Mouse (Mus musculus) natural killer cell, adult 2 months (primary cell): Measurements from ENCODE around the gene Mlh1.

Experiments
- DNase-seq, 2 experiments: peaks; one replicate each; pipeline ENCODE4 v3.0.0; 2022; ENCODE audit warnings: low spot score in 2 of 2

Gene Mlh1

DNA sequence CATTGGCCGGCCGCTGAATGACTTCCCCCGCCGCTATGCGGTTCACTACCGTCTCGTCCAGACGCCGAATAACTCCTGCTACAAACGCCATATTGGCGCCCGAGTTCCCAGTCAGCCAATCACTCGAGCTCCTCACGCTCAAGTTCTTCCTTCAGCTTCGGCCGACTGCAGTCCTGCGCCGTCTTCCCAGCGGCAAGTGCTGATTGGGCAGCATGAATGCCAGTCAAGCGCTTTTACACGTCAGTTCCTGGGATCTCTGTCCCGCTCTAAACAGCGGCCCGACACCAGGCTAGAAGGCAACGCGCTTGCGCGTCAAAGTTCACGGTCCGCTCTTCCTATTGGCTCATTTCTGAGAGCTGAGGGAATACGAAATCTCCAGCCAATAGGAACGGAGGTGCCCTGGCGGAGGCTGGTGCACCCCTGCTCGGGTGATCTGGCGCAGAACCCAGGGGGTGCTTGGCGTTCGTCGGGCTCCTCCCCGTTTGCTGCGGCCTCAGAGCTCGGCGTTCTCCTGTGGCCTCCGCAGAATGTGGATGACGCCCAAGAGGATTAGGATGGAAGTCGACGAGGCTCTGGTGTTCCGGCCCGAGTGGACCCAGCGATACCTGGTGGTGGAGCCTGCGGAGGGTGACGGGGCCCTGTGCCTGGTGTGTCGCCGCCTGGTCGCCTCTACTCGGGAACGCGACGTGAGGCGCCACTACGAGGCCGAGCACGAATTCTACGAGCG lies at the start of gene Mlh1, which contains the start of gene Epm2aip1:
Mlh1 (minus strand) TSS at position 358 of the 727 bp plus-strand sequence.
Epm2aip1 (plus strand) TSS at position 496 of the 727 bp plus-strand sequence.
- peak; percentile 98 to 99 for DNase-seq

DNA sequence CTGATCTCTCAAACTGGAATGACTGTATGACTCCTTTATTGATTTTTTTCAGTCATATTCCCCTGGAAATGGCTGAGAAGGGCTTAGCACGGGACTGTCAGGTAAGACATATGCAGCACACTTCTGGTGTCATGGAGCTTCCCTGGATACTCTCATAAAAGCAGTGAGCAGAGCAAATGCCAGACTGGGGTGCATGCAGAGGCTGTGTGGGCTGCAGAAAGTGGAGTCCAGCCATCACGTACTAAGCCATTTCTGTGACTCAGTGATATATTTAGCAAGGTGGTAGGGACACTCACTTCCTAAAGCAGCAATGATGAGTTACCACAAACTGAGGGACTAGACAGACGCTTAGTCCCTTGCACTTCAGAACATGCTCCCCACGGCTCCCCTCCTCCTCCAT lies 49.3 kb upstream of the Mlh1 start:
- DNase-seq = no peak

DNA sequence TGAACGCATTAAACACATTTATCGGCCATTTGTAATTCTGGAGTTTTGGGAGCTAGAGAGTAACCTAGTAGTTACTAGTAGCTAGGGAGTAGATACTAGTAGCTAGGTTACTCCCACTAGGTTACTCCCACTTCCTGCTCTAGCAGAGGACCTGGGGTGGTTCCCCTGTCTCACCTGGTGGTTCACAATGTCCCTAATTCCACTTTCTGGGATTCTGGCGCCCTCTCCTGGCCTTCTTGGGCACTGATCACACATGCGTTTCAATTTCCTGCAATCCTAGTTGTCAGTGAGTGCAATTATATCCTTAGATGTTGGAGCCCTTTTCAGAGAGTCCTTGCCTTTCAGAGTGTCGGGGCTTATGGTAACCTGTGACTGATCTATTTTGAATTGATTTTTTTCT lies 42.6 kb upstream of the Mlh1 start:
- DNase-seq = peak in 1 of 2 experiments; percentile 13

DNA sequence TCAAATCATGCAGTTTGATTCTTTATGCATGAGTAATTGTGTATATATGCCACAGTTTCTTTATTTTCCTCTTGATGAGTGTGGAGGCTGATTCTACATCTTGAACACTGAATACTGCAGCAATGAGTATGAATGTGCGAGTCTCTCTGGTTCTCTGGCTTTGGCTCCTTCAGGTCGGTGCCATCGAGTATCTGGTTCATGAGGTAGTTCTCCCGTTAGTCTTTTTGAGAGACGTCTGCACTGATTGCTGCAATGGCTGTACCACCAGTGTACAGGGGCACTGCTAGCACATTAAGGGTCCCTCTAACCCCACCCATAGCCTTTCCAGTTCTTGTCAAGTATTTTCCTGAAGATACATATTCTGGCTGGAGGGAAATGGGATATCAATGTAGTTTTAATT lies 42.2 kb upstream of the Mlh1 start:
- no peak for DNase-seq

DNA sequence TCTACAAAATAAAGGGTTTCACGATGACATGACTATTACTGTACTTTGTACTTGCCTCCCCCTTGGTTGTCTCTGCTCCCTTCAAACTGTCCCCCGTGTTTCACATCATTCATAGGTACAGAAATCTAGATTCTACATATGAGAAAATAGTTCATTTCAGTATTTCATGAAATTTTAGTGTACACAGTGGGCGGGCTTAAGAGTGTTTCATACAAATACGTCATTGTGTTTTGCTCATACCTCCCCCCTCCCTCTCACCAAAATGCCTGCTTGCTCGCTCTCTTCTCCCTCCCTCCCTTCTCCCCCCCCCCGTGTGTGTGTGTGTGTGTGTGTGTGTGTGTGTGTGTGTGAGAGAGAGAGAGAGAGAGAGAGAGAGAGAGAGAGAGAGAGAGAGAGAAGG lies 41.7 kb upstream of the Mlh1 start:
- DNase-seq = no peak

DNA sequence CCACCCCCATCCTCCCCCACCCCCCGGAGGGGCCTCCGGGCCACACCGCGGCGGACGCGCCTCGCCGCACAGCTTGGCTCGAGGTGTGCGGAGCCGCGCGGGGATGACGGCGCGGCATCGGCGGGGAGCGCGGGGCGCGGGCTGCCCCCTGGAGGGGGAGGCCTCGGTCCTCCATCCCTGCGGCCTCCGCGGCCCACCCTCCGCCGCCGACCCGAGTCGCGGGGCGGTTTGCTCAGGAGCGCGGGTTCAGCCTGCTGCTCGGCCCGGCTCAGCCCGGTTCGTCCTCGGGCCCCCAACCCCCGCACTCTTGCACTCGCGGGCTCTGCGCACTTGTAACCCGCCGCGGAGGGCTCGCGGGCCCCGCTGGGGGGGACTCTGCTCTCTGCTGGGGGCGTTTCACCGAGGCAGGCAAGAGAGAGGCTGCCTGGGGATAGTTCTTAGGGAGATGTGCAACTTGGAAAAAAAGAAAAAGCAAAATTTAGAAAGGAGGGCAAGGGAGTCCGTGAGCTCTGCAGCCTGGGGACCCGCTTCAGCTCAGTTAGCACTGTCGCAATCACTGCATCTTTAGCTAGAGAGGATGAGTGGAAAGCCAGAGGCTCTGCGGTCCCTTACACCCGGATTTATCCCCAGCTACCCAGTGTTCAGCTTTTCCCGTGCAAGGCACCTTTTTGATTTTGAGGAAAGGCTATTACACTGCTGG lies 41.0 kb upstream of the Mlh1 start:
- DNase-seq = no peak

DNA sequence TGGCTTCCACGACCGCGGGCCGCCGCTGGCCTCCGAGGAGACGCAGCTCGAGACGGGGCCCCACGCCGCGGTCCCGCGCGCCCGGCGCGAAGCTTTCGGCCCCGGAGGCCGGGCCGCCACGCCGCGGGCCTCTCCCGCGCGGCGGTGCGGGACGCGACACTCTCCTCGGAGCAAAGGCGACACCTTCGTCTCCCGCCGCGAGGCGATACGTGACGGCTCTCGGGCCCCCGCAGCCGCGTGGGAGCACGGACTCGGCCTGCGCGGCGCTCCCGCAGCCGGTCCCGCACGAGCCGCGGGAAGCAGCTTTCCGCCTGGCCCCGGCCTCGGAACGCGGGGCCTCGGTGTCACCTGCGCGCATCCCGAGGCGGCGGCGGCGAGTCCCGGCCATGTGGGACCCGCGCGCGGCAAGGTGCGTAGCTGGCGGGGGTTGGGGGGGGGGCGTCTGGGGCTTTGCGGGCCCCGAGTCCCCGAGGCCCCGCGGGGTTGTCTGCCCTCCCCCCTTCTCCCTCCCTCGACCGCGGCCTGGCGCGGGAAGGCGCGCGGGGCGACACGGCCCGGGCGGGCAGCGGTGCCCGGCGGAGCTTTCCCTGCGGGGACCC lies 40.4 kb upstream of the Mlh1 start:
- no peak for DNase-seq

DNA sequence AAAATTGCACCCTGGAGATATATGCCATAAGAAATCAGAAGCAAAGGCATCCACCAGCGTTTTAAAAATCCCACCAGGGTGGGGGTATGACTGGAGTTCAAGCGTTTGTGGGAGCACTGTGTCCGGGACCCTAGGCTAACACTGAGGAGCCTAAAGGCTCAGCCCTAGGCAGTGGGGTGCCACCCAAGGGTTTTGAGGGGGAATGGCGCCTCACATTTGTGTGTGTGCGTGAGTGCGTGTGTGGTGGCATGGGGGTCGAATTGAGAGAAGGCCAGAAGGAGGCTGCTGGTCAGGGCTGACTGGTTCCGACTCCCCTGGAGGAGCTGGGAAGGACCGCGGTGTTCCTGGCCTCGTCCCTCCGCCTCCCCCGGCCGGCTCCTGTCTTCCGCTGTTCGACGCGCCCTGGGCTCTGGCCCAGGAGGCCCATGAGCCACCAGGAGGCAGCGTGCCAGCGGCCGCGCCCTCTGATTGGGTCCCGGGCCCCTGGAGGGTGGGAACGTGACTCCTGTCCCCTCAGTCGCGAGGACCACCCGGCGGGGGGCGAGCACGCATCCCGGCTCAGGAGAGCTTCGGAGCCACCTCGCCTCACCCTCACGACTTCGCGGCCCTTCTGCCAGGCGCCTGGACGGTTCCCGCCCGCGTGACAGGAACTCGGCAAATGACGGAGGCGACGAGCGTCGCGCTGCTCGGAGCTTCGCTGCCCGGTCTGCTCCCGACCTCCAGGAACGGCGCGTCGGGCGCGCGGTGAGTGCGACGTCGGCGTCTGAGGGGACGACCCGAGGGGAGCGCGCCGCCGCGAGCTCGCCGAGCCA lies 39.6 kb upstream of the Mlh1 start, which contains the start of gene Trank1:
Trank1 (plus strand) TSS at position 709 of the 812 bp plus-strand sequence.
- DNase-seq = no peak

DNA sequence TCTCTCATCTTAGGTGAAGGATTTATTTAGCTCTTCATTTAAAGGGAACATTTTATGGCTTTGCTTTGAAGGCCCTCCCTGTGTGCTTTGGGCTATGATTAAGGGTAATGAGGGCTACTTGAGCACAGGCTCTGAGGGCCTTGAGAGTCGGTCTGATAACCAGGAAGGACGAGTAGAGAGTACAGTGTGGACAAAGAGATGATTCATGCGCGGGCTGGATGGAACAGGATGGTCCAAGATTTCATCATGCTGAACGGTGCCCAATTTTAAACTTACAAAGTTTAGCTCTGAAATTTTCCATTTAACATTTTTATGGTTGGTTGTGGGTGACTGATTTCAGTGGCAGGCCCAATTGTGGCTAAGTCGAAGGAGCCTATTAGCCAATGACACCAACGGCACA lies 34.6 kb upstream of the Mlh1 start:
- DNase-seq = no peak

DNA sequence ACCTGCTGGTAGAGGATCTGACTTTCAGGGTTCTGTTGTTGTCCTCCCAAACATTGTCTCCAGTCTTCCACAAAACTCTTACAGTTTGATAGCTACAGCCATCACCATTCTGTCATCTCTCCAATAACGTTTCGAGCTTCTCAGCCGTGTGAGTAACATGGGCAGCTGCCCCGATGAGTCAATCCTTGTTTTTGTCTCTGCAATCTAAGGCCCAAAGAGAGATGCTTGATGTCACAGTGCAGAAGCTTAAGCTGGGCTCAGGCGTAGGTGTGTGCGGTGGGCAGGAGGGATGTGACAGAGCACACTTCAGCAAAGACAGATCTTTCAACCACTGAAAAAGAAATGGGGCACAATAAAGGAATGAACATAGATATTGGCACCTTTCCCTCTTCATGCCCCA lies 32.4 kb upstream of the Mlh1 start:
- DNase-seq = no peak

DNA sequence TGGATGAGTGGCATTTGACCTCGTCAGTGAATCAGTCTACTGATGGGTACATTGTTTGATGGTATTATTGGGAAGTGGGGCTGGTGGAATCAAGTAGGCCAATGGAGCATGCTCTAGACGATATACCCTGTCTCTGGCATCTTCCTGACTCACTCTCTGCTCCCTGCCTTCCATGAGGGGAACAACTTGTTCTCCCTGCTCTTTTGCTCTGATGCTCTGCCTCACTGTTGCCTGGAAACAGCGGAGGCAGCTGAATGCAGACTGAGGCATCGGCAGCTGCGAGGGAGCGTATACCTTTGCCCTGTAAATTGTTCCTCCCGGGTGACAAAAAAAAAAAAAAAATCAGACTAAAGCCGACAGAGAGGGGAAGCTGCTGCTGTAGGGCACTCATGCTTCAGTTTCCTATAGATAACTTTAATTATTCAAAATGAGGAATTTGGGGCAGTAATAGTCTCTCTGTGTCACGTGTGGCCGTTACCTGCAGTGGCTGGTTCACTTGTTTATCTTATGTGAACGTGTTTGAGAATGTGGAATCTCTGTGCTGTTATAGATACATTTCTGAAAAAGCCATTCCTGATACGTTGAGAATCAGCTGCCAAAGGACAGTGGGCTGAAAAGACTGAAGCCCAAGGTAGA lies 30.7 kb upstream of the Mlh1 start:
- DNase-seq = no peak

DNA sequence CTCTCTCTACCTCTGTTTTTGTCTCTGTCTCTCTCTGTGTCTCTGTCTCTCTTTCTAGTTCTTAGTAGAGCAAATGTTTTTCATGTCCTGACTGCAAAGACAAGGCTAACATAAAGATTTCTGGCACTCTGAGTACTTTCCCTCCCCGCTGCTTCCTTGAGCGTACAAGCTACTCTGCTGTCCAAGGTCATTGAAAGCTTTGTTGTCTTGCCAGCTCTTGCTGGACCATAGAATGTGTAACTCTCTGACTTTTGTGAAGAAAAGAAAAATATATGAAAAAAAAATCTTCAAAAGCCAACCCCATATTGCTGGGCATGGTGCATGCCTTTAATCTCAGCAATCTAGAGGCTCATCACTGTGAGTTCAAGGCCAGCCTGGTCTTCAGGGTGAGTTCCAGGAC lies 27.0 kb upstream of the Mlh1 start:
- no peak for DNase-seq

DNA sequence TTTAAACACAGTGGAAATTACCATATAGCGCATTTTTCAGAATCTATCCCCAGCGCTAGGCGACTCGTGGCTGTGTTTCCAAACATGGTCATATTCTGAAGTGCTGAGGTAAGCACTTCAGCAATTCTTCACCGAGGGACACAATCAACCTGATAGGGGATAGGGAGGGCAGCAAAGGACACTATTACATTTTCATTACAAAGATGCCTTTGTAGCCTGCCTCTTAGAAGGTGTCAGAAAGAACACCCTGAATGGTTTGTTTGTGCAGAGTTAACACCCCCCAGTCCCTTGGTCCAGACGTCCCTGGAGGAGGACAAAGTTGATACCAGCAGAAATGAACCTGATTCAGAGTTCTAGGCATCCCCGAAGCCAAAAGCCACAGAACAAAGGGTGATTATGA lies 24.8 kb upstream of the Mlh1 start:
- no peak for DNase-seq

DNA sequence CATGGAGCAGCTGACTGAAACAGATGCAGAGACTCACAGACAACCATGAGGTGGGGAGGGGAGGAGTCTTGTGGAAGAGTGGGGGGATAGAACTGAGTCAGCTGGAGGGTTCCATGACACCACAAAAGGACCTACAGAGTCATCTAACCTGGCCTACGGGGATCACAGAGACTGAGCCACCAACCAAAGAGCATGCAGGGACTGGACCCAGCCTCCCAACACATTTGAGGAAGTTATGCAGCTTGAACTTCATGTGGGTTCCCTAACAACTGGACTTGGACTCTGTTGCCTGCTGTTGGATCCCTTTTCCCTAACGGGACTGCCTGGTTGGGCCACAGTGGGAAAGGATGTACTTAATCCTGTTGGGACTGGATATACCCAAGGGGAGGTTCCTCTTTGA lies 23.7 kb upstream of the Mlh1 start:
- no peak for DNase-seq

DNA sequence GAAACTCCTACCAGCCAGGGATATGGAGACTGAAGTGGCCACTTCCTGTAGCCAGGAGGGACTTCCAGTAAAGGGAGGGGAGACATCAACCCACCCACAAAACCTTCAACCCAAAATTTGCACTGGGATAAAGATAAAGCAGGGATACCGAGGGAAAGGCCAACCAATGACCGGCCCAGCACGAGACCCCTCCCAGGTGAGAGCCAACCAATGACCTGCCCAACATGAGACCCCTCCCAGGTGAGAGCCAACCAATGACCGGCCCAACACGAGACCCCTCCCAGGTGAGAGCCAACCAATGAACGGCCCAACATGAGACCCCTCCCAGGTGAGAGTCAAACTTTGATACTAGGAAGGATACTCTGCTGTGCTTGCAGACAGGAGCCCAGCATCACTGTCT lies 23.3 kb upstream of the Mlh1 start:
- DNase-seq = no peak

DNA sequence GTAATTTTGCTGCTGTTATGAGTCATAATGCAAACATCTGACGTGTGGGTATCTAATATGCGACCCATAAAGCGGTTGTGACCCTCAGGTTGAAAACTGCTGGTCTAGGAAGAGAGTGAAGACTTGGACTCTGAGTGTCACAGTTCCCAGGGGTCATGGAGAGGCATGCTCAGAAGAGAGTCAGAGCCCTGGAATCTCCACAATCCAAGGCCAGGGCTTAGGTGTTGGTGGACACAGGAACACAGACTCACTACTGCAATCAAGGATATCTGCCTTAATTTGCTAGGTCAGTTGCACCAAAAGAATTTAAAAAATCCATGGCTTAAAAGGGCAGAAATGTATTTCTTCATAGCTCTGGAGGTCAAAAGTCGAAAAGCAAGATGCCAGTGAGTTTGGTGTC lies 21.6 kb upstream of the Mlh1 start:
- no peak for DNase-seq

DNA sequence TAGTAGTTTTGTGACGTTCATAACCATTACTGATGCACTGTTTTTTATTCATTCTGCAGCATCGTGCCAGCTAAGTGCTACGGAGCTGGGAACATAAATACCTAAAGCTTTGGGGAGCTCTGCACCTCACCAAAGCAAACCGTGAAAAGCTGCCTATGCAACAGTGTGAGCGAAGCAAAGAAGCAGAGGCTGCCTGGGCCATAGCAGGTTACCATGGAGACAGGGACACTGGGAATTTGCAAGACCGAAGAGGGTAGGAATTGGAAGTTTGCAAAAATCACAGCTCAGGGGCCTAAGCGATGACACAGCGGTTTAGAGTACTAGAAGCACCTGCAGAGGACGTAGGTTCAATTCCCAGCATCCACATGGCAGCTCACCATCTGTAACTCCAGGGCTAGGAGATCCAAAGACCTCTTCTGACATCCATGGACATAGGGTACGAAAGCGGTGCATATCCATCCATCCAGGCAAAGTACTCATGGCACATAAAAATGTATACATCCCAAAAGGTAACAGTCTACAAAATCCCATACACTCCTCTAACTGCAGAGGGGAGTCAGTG lies 19.0 kb upstream of the Mlh1 start:
- DNase-seq = no peak

DNA sequence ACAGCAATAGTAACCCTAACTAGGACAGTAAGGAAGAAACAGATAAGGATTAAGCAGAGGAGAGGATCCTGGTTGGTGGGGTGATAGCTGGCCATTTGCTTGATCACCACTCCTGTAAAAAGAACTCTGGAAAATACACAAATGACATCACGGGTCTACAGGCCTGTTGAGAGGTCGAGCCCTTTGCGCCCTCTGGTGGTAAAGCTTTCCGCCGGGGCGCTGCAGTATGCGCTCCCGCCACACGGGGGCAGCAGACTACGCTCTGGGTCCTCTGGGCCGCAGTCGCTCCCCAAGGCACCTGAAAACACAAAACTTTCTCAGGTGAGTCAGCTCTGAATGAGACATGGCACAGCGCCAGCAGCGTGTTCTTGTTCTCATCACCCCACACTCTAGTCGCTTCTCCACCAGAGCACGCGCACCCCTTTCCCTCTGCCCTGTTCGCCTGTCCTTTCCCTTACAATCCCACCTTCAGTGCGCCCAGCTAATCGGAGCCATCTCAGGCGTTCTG lies 18.3 kb upstream of the Mlh1 start:
- DNase-seq = peak; percentile 83 to 89

DNA sequence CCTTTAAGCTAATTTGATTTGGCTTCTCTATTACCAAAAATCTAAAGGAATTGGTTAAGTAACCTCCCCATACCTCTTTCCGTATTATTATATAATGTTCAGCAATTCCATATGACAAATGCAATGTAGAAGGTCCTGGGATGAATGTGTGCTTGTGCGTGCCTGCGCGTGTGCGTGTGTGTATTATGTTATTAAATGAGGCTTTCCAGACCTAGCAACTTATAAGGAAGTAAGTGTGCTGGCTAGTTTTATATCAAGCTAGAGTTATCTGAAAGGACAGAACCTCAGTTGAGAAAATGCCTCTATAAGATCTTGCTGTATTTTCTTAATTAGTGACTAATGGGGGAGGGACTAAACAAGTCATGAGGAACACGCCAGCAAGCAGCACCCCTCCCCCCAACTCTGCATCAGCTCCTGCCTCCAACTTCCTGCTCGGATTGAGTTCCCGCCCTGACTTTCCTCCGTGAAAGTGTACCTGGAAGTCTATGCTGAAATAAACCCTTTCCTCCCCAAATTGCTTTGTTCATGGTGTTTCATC lies 17.8 kb upstream of the Mlh1 start:
- no peak for DNase-seq

DNA sequence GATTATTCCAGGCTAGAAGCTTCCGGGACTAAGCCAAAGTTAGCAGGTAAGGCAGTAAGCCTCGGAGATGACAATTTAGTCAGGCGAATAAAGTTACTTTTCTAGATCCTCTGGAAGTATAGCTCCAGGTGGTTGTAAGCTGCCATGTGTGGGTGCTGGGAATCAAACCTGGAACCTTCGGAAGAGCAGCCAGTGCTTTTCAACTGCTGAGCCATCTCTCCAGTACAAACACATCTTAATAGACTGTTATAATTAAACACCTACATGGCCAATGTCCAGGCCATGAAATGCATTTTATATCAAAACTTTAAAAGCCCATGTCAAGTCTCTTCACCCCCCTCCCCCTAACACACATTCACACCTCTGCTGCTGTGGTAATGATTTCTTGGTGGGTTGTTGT lies 16.4 kb upstream of the Mlh1 start:
- DNase-seq = no peak

DNA sequence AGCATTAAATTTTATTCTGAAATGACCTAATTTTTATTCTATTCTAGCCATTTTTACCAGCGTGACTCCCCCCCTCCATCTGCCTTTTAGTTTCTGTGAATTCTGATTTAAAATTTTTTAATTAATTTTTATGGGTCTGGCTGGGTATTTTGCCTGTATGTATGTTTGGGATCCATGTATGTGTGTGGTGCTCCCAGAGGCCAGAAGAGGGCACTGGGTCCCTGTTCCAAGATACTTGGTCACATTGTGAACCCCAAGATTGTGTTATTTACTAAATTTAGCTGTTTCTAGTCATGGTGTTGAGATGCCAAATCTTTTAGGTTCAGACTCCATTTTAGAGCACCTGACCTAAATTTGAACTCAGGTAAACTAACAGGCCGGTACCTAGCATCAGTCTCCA lies 14.9 kb upstream of the Mlh1 start:
- no peak for DNase-seq
